Mouse (Mus musculus): ENCODE results near the gene Entpd3. TPM values are rescaled to one million over a fixed set of nuclear protein-coding genes. Genes with fewer than 3 reads are reported as not detected.
"Not testable (repeated sequence)": the region's sequence is repeated elsewhere in the genome, so short reads cannot be mapped to it uniquely, and the experiment has no call there.

Gene Entpd3
- polyA plus RNA-seq, 1 experiment from 2014 or later = 2.1 TPM

DNA sequence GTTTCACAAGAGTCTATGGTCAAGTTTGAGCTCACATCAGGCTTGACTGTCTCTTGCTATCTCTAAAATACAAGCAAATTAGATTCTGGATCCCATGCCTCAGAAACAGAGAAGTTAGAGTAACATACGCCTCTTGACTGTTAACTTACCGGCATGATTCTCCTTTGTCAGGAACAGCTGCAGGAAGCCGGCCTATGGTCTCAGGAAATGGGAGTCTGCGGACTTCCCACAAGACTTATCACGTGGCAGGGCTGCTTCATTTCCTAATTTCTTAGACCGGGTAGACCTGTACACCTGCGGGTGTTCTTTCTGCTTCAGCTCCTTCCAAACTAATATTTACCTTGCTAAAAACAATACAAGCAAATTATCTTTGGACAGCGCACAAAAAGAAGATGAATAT is 22.9 kb upstream of the Entpd3 start:
- H3K27ac ChIP-seq = no peak overlapping the region
- no peaks in the 10 kb centered on the region for H3K27me3 ChIP-seq
- no peak for ATAC-seq (ENCODE audit: insufficient number of reproducible peaks, low FRiP score, low TSS enrichment, low read depth)
- H3K4me3 ChIP-seq = no peak overlapping the region
- H3K9ac ChIP-seq = no peak overlapping the region
- no peak overlapping the region for H3K4me2 ChIP-seq
- no peaks in the 10 kb centered on the region for H3K9me3 ChIP-seq
- no peaks in the 10 kb centered on the region for H3K36me3 ChIP-seq
- 73% methylated on average over 8 of the region's 8 CpGs for WGBS
- no peaks in the 10 kb centered on the region for H3K4me1 ChIP-seq

DNA sequence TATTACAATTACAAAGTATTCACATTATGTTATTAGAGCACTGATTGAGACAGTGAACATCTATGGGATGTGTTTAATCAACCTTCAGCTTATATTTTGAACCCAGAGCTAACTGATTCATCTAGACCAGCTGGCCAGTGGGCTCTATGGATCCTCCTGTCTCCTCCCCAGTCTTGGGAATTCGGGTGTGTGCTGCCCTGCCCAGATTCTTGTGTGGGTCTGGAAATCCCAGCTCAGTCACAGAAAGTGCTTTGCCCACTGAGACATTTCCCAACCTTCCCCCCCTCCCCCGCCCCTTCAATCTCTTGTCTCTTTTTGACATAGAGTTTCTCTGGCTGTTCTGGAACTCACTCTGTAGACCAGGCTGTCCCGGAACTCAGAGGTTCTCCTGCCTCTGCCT is 20.7 kb upstream of the Entpd3 start:
- Histone ChIP-seq H3K9me3 (no peaks in the 10 kb centered on the region), H3K4me3 (no peak overlapping the region), H3K27me3 (no peaks in the 10 kb centered on the region), H3K4me1 (no peaks in the 10 kb centered on the region), H3K4me2 (no peak overlapping the region), H3K27ac (no peak overlapping the region), H3K36me3 (no peaks in the 10 kb centered on the region), H3K9ac (no peak overlapping the region)
- ATAC-seq (ENCODE audit: insufficient number of reproducible peaks, low FRiP score, low TSS enrichment, low read depth) = no peak
- 80% methylated on average over 3 of the region's 3 CpGs for WGBS

DNA sequence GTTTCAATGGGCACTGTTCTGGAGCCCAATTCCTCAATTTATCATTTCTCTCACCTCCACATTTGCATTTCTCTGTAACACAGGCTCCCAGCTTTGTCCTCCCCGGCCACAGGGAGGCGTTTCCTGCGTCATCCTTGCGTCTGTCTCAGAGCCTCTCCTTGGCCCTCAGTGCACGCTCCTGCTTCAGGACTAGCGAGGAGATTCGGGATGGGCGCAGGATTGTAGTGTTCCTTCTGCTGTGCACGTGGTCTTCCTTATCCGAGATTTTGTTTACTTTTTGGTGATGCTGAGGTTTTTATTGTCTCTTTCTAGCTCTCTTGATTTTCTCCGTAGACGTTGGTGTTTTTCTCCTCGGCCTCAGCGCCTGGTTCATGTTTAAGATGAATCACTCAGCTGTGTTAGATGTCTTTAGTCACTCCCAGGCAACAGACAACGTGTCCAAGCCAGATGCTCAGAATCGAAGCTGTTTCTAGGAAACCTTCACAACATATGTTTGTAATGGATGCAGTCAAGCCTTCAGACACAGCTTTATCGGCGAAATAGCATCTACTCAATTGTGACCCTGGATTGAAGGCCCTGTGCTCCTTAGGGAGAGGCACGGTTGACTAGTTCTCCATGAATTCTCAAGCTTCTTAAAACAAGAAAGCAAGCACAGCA is 20.0 kb upstream of the Entpd3 start:
- Histone ChIP-seq H3K9ac (no peak overlapping the region), H3K27ac (no peak overlapping the region), H3K27me3 (no peaks in the 10 kb centered on the region), H3K9me3 (no peaks in the 10 kb centered on the region), H3K36me3 (no peaks in the 10 kb centered on the region), H3K4me2 (no peak overlapping the region), H3K4me3 (no peak overlapping the region), H3K4me1 (no peaks in the 10 kb centered on the region)
- ATAC-seq (ENCODE audit: insufficient number of reproducible peaks, low FRiP score, low TSS enrichment, low read depth) = no peak
- WGBS = 58% methylated on average over 19 of the region's 19 CpGs

DNA sequence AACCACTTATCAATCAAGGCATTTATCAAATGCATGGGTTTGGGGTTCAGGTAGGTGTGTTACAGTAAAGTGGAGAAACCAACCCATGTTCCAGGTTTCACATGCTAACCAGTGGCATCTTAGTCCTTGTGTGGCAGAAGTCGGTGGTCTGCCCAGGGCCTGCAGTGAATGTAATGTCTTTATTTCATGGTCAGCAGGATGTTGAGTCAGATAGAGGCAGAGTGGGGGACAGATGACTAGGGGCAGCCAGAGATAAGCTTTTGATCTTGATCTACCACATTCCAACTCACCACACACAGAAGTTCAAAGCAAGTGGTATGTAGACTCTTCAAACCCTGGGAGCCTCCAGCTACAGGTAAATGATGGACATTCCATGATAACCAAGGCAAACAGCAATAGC is 18.5 kb upstream of the Entpd3 start:
- 74% methylated on average over 1 of the region's 1 CpGs for WGBS
- H3K9ac ChIP-seq = no peak overlapping the region
- H3K9me3 ChIP-seq = no peaks in the 10 kb centered on the region
- H3K36me3 ChIP-seq = no peaks in the 10 kb centered on the region
- H3K27me3 ChIP-seq = no peaks in the 10 kb centered on the region
- no peak for ATAC-seq (ENCODE audit: insufficient number of reproducible peaks, low FRiP score, low TSS enrichment, low read depth)
- H3K4me2 ChIP-seq = no peak overlapping the region
- no peak overlapping the region for H3K4me3 ChIP-seq
- no peaks in the 10 kb centered on the region for H3K4me1 ChIP-seq
- no peak overlapping the region for H3K27ac ChIP-seq

DNA sequence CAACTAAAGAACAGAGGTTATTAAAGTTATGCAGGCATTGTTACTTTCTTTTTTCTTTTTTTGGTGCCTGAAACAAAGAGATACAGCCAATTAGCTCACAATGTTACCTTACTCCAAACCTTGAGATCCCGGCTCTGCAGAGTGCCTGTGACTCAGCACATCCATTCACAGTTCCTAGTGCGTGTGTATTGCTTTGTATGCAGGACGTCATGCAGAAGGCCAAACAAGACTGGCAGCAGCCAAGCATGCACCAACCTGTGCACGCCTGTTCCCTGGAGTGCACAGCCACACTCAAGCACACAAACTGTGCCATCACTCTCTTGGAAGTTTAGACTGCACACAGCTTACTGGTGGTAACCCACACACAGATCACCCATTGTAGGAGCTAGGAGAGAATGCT is 12.3 kb upstream of the Entpd3 start:
- Histone ChIP-seq H3K9ac (no peak overlapping the region), H3K36me3 (no peaks in the 10 kb centered on the region), H3K27ac (no peak overlapping the region), H3K27me3 (no peaks in the 10 kb centered on the region), H3K9me3 (no peaks in the 10 kb centered on the region), H3K4me1 (no peaks in the 10 kb centered on the region), H3K4me3 (no peak overlapping the region), H3K4me2 (no peak overlapping the region)
- WGBS = 76% methylated on average over 4 of the region's 4 CpGs
- no peak for ATAC-seq (ENCODE audit: insufficient number of reproducible peaks, low FRiP score, low TSS enrichment, low read depth)

DNA sequence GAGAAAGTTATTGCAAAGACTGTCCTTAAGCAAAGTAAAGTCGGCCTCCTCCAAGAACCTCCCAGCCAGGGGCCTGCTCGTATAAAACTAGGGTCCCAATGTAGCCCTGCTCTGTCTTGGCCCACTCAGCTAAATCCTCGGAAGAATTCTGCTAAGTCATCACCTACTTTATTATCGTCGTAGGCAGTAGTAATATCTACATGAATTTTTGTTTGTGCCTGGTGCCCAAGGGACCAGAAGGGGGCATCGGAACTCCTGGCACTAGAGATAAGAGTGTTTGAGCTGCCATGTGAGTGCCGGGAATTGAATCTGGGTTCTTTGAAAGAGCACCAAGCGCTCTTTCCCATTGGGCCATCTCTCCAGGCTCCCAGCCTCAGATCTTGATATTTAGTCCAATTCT is 11.7 kb upstream of the Entpd3 start:
- H3K4me3 ChIP-seq = no peak overlapping the region
- WGBS = 92% methylated on average over 8 of the region's 8 CpGs

DNA sequence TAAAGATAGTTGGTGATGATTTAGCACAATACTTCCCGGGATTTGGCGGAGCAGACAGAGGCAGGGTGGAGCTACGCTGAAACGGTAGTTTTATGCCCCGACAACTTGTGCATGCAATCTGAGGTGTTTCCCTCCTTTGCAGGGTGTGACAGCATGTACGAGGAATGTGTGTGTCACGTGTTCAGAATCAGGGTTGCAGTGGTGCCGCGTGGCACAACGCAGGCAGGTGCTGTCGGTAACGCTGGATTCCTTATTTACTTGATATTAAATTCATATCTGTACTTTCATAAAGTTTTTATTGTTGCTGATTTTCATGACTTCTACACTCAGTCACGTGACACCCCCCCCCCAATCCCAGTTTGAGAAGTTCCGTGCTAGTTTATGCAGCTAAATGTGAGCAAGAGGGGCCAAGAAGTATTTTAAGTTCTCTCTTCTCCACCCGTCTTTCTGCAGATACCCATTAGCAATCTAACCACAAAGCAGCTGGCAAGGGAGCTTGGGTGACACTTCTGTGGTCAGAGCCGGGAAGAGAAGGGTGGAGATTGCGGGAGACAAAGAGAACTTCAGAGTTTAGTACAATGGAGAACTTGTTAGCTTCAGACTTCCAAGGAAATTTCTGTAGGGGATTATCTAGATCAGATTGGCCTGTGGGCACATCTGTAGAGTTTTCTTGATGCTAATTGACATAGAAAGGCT is 10.7 kb upstream of the Entpd3 start:
- no peak overlapping the region for H3K4me3 ChIP-seq
- no peaks in the 10 kb centered on the region for H3K9me3 ChIP-seq
- H3K4me2 ChIP-seq = no peak overlapping the region
- ATAC-seq (ENCODE audit: insufficient number of reproducible peaks, low FRiP score, low TSS enrichment, low read depth) = no peak
- H3K27me3 ChIP-seq = no peaks in the 10 kb centered on the region
- H3K9ac ChIP-seq = no peak overlapping the region
- H3K4me1 ChIP-seq = no peaks in the 10 kb centered on the region
- 76% methylated on average over 17 of the region's 17 CpGs for WGBS
- H3K36me3 ChIP-seq = no peaks in the 10 kb centered on the region
- H3K27ac ChIP-seq = no peak overlapping the region

More for the DNA sequence above, 11.7 kb upstream of the Entpd3 start:
- H3K36me3 ChIP-seq = no peaks in the 10 kb centered on the region
- no peaks in the 10 kb centered on the region for H3K27me3 ChIP-seq
- H3K27ac ChIP-seq = no peak overlapping the region
- no peaks in the 10 kb centered on the region for H3K4me1 ChIP-seq
- no peak overlapping the region for H3K9ac ChIP-seq
- no peak overlapping the region for H3K4me2 ChIP-seq
- H3K9me3 ChIP-seq = no peaks in the 10 kb centered on the region
- ATAC-seq (ENCODE audit: insufficient number of reproducible peaks, low FRiP score, low TSS enrichment, low read depth) = no peak

DNA sequence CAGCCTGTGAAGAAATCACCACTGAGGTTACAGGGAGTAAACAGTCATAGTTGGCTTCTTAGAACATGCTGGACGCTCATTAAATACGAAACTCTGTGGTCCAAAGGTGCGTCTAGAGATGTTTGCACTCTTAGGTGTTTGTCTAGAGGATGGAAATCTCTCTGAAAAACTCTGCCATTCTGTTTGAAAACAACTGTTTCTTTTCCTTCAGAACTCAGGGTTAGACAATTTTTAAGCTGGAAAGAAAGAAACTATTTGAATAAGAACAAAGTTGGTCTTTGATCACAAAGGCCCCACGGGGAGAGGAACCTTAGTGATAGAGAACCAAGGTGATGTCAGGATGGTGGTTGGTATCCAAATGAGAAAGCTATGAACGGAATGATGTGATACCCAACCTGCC is 9.1 kb upstream of the Entpd3 start:
- H3K4me1 ChIP-seq = no peaks in the 10 kb centered on the region
- no peak overlapping the region for H3K4me2 ChIP-seq
- WGBS = 85% methylated on average over 5 of the region's 5 CpGs
- no peaks in the 10 kb centered on the region for H3K9me3 ChIP-seq
- no peak for ATAC-seq (ENCODE audit: insufficient number of reproducible peaks, low FRiP score, low TSS enrichment, low read depth)
- no peak overlapping the region for H3K27ac ChIP-seq
- H3K4me3 ChIP-seq = no peak overlapping the region
- no peaks in the 10 kb centered on the region for H3K36me3 ChIP-seq
- no peak overlapping the region for H3K9ac ChIP-seq
- H3K27me3 ChIP-seq = no peaks in the 10 kb centered on the region

DNA sequence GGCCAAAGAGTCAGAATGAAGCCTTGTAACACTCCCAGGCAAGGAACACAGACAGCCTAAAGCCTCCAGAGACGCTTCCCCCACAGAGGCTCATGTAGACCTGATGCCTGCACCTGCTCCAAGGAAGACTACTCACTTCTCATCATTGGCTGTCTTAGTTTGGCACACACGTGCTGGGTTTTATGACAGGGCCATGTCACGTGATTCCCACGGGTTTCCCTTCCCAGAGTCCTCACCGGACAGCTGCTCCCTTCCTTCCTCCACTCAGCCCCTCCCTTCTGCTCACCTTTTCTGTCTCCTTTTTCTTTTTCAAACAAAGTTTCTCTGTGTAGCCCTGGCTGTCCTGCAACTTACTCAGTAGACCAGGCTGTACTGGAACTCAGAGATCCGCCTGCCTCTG is 7.6 kb upstream of the Entpd3 start:
- H3K9me3 ChIP-seq = no peaks in the 10 kb centered on the region
- H3K9ac ChIP-seq = no peak overlapping the region
- no peak overlapping the region for H3K4me2 ChIP-seq
- 77% methylated on average over 6 of the region's 6 CpGs for WGBS
- no peaks in the 10 kb centered on the region for H3K4me1 ChIP-seq
- no peak overlapping the region for H3K27ac ChIP-seq
- no peak for ATAC-seq (ENCODE audit: insufficient number of reproducible peaks, low FRiP score, low TSS enrichment, low read depth)
- no peaks in the 10 kb centered on the region for H3K27me3 ChIP-seq
- H3K36me3 ChIP-seq = no peaks in the 10 kb centered on the region
- H3K4me3 ChIP-seq = no peak overlapping the region

DNA sequence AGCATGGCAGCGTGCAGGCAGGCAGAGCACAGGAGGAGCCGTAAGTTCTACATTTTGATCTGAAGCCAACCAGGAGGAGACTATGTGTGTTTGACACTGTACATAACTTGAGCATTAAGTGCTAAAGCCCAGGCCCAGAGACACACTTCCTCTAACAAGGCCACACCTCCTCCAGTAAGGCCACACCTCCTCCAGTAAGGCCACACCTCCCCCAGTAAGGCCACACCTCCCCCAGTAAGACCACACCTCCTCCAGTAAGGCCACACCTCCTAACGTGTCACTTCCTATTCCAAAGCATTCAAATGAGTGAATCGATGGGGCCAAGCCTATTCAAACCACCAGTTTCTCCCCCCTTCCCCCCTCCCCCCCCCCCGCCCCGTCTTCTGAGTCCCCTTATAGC is 6.9 kb upstream of the Entpd3 start:
- Histone ChIP-seq H3K9me3 (no peaks in the 10 kb centered on the region), H3K4me1 (no peaks in the 10 kb centered on the region), H3K36me3 (no peaks in the 10 kb centered on the region), H3K27ac (no peak overlapping the region), H3K4me2 (no peak overlapping the region), H3K9ac (no peak overlapping the region), H3K27me3 (no peaks in the 10 kb centered on the region), H3K4me3 (no peak overlapping the region)
- 82% methylated on average over 6 of the region's 6 CpGs for WGBS
- ATAC-seq (ENCODE audit: insufficient number of reproducible peaks, low FRiP score, low TSS enrichment, low read depth) = no peak

DNA sequence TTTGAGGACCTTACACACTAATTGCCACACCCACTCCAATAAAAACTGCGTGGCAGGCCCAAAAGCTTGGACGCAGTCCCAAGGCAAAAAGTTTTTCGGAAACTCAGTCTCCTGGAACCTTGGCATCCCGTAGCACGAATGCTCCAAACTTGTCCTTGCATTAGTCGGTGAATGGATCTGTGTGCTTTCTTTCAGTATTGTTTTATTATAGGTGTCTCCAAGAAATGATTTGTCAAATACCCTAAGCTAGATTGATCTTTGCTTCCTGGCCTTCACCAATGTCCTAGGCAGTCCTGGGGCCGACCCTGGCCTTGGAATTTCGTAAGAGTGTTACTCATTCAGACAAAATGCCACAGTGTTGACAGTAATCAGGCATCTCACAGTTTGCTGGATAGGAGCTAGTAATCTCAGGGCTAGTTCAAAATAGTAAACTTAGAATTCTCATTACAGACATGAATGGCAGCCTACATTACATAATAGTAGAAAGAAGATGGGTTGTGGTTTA is 6.1 kb upstream of the Entpd3 start:
- not testable (repeated sequence) for H3K27me3 ChIP-seq; H3K36me3 ChIP-seq; H3K4me3 ChIP-seq; H3K4me1 ChIP-seq; ATAC-seq (ENCODE audit: insufficient number of reproducible peaks, low FRiP score, low TSS enrichment, low read depth); H3K9me3 ChIP-seq; H3K4me2 ChIP-seq; H3K9ac ChIP-seq; H3K27ac ChIP-seq
- 91% methylated on average over 8 of the region's 8 CpGs for WGBS

DNA sequence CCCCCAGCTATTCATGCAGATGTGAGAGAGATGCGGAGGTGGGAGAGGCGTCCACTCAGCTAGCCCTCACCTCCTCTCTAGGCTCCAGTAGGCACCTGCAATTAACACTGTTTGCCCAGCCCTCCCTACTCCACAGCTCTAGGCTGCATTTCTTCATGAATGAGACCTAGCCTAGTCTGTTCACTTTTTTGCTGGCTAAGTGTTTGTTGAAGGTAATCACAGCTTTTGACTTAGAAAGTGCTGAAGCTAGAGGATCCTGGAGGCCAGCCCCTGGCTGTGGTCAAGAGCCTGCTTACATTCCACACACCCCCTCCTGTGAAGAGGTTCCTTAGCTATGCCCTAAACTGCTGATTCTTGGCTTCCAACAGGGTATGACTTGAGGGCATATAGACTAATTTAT is 1.8 kb downstream of the Entpd3 start:
- H3K4me2 ChIP-seq = no peak overlapping the region
- no peak overlapping the region for H3K9ac ChIP-seq
- H3K27me3 ChIP-seq = peaks cover 20% of the 10 kb centered on the region
- peaks cover 14% of the 10 kb centered on the region for H3K4me1 ChIP-seq
- peak; percentile 52; the same call in 1 of the 2 replicates for ATAC-seq (ENCODE audit: insufficient number of reproducible peaks, low FRiP score, low TSS enrichment, low read depth)
- 10% methylated on average over 1 of the region's 2 CpGs for WGBS
- H3K9me3 ChIP-seq = no peaks in the 10 kb centered on the region
- H3K36me3 ChIP-seq = no peaks in the 10 kb centered on the region
- H3K27ac ChIP-seq = no peak overlapping the region
- no peak overlapping the region for H3K4me3 ChIP-seq

Measured in limb, embryonic 15.5 days (tissue).